Mouse (Mus musculus) right cerebral cortex, postnatal 4 days (tissue): ENCODE data around the gene Rcor1.
"Not testable (repeated sequence)": the region's sequence is repeated elsewhere in the genome, so short reads cannot be mapped to it uniquely, and the experiment has no call there.

Experiments
- DNase-seq: peaks from one replicate; pipeline ENCODE4 v3.0.0-alpha.2; 2022

The Rcor1 gene

DNA sequence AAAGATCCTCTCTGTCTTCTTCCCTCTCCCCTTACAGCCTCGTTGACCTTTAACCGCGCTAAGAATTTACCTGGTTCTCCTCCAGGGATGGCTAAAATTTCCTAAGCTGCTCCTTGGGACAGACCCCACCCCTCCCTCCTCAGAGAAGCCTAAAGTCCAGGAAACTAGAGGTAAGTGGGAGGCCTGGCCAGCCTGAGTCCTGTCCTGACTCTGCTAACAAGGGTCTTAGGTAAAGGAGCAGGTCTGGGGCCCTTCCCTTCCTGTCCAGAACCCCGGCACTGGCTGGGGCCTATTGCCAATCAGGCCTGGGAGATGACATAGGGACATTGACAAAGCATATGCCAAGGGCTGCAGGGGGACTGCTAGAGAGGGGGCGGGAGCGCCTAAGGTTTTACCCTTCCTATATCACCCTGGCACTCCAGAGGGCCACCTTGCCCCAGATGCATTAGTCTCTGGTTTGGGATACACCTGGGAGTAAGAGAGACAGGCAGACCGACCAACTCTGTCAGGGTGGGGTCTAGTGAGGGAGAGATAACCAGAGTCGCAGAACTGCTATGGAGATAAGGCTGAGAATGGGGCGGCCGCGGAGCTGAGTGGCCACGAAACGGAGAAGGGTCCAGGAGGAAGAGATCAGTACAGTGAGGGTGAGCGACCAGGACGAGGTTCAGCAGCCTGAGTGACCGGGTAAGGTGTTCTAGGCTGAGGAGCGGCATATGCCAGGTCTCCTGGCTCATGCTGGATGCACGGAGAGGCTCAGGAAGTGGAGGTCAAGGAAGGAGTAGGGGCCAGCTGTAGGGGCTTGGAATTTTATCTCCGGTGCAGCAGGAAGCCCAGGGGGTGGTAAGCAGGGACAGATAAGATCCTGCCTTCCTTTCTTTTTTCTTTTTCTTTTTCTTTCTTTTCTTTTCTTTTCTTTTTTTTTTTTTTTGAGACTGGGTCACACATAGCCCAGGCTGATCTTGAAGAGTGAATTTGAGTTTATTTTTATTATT is 10.7 kb upstream of the Rcor1 start:
- no peak for DNase-seq

DNA sequence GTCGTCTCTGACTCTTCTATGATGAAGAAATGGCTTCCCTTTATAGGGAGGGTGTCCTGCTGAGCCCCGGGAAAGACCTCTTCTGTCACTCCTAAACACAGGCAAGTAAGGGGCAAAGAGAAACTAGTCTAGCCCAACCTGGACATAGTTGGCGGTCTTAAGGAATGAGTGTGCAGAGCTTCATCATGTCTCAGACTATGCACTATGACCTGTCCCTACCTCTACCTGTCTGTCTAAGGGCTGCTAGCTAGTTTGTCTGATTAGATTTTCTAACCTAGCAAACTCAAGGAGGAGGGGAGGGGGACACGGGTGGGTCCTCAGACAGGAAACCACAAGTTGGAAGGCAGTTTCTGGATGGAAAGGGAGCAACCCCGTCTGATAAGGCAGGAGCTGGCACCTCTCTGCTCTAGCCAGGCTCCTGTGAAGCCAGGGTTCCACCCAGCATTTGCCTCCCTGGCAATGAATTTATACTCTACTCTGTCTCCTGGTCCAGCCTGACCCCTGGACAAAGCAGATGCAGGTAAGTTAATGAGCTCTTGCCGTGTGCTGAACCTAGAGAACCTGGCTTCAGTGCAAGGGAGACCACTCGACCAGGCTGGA is 9.8 kb upstream of the Rcor1 start:
- no peak for DNase-seq

DNA sequence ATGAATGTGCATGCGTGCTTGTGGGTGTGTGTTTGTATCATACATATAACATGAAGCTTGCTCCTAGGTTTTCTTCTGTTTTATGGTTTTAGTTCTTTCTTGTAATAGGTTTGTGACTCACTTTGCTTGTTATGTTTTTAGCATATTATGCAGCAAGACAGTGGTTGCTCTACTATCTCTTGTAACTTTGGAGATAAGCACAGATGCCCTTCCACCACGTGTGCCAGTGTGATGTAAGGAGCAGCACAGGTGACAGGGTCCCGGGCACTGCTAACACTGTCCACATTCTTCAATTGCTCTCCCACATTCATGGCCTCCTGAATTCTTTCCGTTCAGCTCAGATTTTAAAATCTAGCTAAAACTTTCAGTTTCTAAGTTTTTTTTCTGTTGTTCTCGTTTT is 6.3 kb upstream of the Rcor1 start:
- DNase-seq, result no peak

DNA sequence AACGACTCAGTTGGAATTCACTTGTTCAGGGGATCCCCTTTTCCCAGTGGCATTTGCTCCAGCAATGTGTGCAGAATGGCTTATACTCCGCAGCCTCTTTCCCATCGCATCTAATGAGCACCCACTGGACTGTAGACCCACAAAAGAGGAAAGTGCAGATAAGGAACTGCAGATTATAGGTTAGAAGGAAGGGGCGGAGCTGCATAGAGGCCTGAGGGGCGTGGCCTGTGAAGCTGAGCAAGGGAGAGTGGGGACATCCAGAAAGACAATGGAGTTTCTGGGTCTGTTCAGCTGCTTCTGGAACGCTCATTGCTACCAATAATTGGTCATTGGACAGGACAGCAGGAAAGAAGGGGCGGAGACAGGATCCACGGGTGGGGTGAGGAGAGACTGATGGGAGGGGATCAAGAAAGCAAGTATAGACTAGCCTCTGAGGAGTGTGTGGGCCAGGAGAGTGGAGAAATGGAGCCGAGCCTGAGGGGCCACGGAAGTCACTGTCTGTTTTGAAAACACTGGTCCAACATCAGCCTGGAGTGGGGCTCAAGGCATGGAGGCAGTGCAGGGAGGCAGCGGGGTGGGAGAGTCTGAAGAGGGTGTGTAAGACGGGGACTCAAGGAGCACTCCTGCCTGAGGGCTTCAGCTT is 3.8 kb upstream of the Rcor1 start:
- DNase-seq, result no peak

DNA sequence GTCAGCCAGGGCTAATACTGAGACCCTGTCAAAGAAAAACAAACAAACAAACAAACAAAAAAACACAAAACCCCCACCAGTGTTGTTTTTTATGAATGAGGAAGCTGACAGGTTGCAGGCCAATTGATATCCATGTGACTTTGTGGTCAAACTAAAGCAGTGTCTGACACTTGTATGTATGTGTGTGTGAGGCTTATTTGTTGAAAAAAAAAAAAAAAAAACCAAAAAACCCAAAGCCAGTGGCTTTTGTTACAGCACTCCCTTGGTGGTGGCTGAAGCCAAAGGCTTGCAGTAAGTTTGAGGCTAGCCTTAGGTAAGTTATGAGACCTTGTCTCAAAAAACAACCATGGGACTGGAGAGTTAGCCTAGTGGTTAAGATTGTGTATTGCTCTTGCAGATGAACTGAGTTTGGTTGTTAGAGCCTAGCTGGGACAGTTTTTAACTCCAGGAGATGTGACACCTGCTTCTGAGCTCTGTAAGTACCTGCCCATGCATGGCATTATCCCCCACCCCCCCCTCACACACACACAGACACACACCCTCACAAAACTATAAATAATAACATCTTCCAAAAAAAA is 2.9 kb upstream of the Rcor1 start:
- no peak for DNase-seq

DNA sequence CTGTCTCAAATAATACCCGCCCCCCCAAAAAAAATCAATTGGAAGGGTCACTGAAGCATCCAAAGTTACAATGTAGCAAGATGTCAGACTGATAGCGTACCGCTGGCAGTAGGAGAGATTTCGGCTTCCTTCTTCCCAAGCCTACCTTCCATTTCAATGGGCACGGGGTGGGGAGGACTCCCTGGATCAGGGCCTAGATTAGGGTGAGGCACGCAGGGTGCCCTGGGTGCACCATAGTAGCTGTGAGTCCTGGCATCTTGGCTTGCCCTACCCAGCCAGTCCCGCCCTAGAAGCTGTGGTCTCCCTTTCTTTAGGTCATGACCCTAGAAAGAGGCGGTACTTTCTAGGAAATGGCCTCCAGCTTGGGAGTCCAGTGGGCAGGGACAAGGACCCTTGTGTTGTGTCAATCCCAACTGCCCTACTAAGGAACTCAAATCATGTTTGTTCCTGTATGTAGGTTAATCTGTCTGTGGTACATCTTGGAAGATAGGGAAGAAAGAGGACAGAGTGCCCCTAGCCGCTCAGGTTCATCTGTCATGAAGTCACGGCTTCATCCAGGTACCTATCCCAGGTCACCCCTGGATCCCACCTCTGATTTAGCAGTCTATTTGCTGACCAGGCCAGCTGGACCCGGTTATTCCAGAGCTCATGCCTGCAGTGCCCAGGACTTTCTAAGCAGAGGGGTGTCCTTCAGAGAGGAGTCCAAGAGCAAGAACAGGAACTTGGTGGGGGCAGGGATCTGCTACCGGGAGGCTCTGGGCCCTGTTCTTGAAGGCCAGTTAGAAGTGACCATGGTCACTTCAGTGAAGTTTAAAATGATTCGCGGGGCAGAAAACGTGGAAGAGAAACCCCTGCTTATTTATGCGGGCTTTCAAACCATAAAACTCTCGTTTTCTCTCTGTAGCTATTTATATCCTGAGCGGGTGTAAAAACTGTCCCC is 1.6 kb upstream of the Rcor1 start:
- peak; percentile 10 for DNase-seq

DNA sequence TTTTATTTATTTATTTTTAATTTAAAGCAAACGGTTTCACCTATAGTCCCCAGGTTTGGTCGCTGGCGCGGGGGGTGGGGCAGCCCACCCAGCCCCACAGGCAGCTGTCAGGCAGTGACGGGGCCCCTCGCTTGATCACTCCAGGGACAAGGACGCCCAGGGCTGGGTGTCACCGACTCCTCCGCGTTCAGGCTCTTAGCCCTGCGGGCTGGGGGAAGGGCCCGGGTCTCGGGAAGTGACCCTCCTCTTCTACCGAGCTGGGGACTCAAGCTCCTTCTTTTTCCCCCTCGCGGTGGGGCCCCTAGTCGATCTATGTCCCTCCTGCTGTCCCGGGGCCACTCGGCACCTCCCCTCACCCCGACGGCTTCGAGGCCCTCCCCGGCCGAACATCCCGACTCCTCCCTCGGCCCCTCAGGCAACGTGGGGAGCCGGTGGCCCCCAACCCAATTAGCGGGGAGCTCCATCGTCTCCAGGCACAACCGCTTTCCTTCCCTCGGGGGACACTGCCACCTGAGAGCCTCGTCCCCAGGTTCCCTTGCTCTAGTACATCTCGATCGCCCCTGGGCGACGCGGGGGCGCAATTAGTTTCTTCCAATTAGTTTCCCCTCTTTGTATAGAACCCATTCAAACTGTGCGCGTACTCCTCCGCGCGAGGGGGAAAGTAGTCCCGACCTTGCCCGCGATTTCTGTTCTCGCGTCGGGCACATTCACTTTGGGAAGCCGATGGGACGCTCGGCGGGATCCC is 748 bp upstream of the Rcor1 start:
- DNase-seq, result peak; percentile 62

DNA sequence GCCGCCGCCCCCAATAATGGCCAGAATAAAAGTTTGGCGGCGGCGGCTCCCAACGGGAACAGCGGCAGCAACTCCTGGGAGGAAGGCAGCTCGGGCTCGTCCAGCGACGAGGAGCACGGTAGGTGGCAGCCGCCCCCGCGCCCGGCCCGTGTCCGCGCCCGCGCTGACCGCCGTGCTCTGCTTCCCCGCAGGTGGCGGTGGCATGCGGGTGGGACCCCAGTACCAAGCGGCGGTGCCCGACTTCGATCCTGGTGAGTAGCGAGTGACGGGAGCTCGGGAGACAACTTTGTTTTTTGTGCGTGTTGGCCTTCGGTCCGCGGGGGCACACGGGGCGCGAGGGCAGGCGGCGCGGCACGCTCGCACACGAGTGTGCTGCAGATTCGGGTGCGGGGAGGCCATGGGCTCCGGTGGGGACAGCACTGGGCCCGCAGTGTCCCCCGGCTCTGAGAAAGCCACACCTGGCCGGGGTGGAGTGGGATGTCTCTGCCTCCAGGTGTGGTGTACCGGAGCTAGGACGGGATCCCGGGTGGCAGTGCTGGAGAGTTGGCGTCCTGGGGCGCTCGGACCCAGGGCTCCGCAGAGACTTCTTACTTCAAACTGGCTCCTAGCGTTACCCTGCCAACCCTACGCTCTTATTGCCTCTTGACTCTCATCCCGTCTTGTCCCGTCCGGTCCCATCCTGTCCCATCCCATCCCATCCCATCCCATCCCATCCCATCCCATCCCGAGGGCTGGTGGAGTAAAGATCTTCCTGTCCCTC is 800 bp downstream of the Rcor1 start:
- DNase-seq, result peak; percentile 31

DNA sequence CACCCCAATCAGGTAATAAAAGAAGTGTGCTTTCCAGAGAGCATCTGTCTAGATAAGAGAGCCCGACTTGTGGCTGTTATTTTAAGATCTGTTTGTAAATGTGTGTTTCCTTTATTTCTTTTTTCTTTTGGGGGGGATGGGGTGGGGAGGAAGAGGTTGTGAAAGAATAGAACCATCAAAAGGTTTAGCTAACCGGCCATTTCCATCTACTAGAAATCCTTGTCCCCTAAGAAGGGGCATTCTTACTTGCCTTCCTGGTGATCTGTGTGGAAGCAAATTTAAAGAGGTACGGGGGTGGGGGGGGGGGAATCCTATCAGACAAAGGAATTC is 1.3 kb downstream of the Rcor1 start:
- DNase-seq, result no peak

DNA sequence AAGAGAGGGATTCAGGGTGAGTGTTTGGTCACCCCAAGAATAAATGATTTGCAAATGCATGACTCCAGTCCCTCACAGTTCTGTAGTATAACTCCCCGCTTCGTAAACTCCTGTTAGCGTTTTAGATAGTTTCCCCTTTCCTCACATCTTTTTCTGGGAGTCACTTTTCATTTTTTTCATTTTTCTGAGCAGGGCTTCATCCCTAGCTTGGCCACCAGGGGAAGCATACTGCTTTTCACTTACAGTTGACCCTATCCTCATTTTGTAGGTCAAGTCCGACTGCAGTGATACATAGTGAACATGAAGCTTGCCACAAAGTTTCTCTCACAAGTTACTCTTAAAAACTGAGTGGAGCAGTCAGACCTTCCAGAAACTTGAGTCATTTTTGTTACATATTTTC is 2.0 kb downstream of the Rcor1 start:
- no peak for DNase-seq

DNA sequence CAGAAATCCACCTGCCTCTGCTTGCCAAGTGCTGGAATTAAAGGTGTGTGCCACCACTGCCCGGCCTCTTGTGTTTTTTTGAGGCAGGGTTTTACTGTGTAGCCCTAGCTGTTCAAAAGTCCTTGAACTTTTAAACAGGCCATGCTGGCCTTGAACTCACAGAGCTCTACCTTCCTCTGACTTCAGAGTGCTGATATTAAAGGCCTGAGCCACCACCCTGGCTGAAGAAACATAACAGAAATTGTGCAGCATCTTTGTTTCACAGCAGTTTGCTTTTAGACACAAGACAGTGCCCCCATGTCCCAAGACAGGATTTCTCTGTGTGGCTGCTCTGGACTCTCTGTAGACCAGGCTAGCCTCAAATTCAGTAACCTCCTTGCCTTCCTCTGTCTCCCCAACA is 3.2 kb downstream of the Rcor1 start:
- DNase-seq, result no peak

DNA sequence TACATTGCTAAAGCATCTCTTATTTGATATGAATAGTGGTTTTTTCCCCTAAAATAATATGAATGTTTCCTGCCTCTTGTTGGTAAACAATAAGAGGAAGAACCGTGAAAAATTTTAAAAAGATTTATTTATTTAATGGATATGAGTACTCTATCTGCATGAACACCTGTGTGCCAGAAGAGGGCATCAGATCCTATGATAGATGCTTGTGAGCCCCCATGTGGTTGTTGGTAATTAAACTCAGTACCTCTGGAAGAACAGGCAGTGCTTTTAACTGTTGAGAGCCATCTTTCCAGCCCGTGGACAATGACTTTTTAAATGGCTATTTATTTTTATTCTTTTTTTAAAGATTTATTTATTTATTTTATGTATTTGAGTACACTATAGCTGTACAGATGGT is 5.7 kb downstream of the Rcor1 start:
- DNase-seq, result no peak

DNA sequence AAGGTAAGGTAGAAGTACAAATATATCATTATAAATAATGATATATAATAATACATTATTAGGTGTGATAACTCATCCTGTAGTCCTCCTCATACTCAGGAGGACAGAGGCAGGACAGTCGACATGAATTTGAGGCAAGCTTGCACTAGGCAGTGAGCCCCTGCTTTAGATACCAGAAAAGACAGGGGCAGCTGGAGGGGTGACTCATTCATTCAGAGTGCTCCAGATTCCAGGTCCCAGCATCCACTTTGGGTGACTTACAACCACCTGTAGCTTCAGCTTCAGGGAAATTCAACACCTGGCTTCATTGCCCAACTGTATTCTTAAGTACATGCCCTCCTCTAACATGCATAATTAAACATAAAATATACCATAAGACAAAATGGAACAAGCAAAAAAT is 7.7 kb downstream of the Rcor1 start:
- DNase-seq, result no peak

DNA sequence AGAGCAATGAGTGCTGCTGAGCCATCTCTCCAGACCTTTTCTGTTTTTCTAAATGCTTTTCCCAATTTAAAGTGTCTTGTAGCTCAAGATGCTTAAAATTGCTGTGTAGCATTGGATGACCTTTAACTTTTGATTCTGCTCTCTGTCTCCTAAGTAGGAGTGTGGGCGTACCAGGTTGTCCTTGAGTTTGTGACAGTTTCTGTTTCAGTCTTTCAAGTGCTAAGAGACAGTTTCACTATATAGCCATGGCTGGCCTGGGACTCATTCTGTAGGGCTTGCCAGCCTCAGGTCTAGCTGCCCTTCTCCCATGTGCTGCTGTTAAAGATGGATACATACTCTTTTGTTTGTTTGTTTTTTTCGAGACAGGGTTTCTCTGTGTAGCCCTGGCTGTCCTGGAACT is 9.1 kb downstream of the Rcor1 start:
- DNase-seq, result no peak

DNA sequence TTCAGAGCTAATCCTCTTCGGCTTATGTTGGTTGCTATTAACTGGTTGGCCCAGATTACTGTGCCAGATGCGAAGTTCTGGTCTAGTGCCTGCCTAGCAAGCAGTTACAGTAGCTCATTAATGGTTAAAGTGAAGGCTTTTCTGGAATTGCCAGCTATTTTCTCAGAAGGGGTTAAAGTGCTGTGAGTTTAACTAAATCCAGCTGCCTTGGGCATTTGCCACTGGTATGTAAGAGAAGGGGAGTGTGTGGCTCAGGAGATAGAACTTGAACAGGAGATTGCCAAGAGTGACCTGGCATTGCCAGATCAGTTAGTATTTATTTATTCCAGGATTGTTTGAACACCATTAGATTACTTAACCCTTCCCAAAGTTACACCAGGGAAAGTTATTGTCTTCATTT is 11.1 kb downstream of the Rcor1 start:
- no peak for DNase-seq

DNA sequence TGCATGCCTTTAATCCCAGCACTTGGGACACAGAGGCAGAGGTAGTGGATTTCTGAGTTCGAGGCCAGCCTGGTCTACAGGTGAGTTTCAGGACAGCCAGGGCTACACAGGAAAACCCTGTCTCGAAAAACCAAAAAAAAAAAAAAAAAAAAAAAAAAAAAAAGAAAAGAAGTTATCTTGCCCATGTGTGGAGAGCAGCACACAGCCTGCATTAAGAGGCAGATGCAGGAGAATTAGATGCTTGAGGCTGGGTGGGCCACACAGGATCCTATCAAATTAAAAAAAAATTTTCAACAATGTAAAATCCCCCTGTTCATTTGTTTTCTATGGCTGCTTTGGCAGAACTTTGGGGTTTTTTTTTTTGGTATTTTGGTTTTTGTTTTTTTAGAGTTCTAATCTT is 24.2 kb downstream of the Rcor1 start:
- DNase-seq, result no peak

DNA sequence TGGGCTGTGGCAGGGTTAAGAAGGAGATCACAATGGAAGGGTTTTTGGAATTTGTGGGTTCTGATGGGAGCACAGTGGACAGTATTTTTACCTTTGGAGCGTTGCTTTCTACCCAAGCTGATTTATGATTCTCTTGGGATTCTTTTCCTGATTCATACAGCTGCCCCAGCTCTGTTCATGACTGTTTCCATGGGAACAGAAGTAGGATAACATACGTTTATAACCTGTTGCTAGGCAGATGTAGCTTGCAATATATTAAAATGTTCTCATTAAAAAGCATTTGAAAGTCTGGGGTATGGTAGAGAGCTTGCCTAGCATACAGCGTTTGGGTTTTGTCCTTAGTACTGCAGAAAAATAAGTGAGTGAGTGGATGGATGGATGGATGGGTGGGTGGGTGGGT is 25.1 kb downstream of the Rcor1 start:
- DNase-seq, result no peak

DNA sequence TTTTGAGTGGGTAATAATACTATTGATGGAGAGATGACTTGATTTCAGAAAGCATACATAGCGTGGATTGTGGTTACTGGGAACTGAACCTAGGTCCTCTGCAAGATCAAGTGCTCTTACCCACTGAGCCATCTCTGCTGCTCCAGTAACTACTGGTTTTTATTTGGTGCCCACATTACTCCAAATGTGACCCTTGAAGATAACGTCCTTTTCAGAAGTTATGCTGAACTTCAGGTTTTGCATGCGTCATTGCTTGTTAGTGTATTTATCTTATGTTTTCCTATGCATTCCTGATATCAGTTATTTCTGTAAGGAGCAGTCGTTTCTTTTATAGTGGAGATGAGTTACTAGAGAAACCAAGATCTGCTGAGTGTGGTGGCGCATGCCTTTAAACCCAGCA is 26.2 kb downstream of the Rcor1 start:
- DNase-seq, result no peak

DNA sequence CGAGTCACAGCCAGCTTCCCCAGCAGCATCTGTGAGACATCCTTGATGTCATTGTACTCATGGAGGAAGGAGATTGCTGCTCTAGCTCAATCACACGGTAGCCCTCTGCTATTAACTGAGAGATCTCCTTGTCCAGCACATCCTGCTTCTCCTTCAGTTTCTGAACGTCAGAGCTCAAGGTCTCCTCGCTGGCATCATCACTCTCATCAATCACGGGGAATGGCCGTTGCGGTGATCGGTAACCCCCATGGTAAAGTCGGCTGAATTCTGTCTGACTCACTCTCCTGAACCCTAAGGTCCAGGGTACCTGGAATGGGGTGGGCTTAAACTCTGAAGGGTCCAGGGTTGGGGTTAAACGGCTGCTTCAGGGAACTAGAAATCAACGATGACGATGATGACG is 28.7 kb downstream of the Rcor1 start:
- no peak for DNase-seq

DNA sequence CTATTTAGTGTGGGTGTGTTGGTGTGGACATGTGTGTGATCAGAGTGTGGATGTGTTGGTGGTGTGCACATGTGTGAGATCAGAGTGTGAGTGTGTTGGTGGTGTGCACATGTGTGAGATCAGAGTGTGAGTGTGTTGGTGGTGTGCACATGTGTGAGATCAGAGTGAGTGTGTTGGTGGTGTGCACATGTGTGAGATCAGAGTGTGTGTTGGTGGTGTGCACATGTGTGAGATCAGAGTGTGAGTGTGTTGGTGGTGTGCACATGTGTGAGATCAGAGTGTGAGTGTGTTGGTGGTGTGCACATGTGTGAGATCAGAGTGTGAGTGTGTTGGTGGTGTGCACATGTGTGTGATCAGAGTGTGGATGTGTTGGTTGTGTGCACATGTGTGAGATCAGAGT is 30.1 kb downstream of the Rcor1 start:
- not testable (repeated sequence) for DNase-seq

DNA sequence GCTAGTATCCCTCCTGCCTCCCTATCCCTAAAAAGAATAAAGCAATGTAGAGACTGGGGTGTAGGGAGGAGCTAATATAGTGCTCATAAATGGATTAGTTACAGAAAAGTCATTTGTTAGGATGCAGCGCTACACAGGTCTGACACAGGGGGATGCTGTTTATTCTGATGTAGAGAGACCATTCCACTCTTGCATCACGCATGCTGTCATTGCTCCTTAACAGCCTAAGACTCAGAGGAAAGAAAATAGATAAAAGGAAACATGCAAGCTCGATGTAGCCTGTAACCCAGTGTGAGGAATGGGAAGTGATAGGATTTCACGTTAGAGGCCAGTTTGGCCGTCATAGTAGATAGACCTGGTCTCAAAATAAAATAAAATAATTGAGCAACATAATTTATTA is 31.9 kb downstream of the Rcor1 start:
- DNase-seq, result no peak
